Mouse (Mus musculus): ENCODE data around the gene Gsto2.

GRCm38 (mm10) chr19:47869516-47869915 lies 4.2 kb downstream of the Gsto2 start:
- TF ChIP-seq CTCF (IDR thresholded peaks at IDR 0.05; ENCODE audit: low read depth) (no peak), EP300 (IDR thresholded peaks at IDR 0.05; ENCODE audit: low read depth) (no peak)

All from liver, postnatal 0 days (tissue).